Mouse (Mus musculus): ENCODE measurements at regions not wholly inside any gene's neighbourhood (a gene's known extent, or its start where the extent isn't known, plus 50 kb on each side); places are given as distances from the start of the nearest gene placed in this dataset.
A peak's percentile ranks its signal among the peaks of the same experiment; 100 is the strongest.
"Not testable (repeated sequence)": the region's sequence is repeated elsewhere in the genome, so short reads cannot be mapped to it uniquely, and the experiment has no call there.

DNA sequence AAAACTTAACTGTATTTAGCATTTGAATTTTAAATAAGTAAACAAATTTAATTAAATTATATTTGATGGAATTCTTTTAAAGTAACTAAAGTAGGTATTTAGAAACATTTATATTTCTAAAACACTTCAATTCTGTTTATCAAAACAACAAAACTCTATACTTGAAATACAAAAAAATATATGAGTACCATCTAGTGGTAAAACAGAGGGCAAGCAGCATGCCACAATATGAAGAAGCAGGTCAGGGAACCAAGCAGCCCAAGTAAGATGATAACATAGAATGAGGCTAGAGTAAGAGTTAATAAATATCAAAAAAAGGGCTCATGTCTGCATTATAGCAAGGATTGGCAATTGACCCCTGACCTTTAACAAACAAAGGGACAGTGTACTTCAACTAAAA lies 639.7 kb downstream of the Cdh10 start:
- no peaks in the 10 kb centered on the region for H3K27me3 ChIP-seq (ENCODE audit: insufficient read depth, low read length)
- no peak overlapping the region for H3K9ac ChIP-seq
- ATAC-seq (ENCODE audit: insufficient read depth) (no peak), DNase-seq (no peak)
- H3K27ac ChIP-seq (ENCODE audit: low read depth) = no peak overlapping the region
- H3K4me2 ChIP-seq = no peak overlapping the region
- no peak overlapping the region for H3K4me3 ChIP-seq (ENCODE audit: low read depth, low read length)
- no peaks in the 10 kb centered on the region for H3K4me1 ChIP-seq (ENCODE audit: insufficient read depth)
- TF ChIP-seq CTCF (IDR thresholded peaks at IDR 0.05; ENCODE audit: low read depth) = no peak
- H3K9me3 ChIP-seq (ENCODE audit: low read depth, low read length) = no peaks in the 10 kb centered on the region
- no peaks in the 10 kb centered on the region for H3K36me3 ChIP-seq (ENCODE audit: insufficient read depth)

DNA sequence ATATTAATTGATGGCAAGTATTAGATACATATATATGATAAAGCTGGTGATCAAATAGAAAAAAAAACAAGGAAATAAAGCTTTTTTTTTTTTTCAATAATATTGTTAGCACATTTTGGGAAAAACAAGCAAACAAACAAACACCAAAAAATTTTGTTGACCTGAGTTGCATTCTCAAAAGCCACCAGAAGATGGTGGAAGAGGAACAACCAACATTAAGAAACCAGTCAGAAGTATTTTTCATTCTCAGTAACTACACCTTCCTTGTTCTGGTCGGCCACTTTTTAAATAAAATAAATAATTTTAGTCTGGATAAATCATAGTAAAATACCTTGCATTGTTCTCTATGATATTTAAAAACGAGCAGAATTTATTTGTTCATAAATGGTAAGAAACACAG lies 654.8 kb downstream of the Cdh10 start:
- Histone ChIP-seq H3K9ac (no peak overlapping the region), H3K4me2 (no peak overlapping the region), H3K27ac (ENCODE audit: low read depth) (no peak overlapping the region), H3K4me1 (ENCODE audit: insufficient read depth) (no peaks in the 10 kb centered on the region), H3K9me3 (ENCODE audit: low read depth, low read length) (no peaks in the 10 kb centered on the region), H3K27me3 (ENCODE audit: insufficient read depth, low read length) (no peaks in the 10 kb centered on the region), H3K36me3 (ENCODE audit: insufficient read depth) (no peaks in the 10 kb centered on the region), H3K4me3 (ENCODE audit: low read depth, low read length) (no peak overlapping the region)
- 19% methylated on average over 2 of the region's 2 CpGs for WGBS
- no peak for ATAC-seq (ENCODE audit: insufficient read depth)
- TF ChIP-seq CTCF (IDR thresholded peaks at IDR 0.05; ENCODE audit: low read depth) = peak; percentile 21; the same call in 1 of the 2 replicates
- DNase-seq = peak; percentile 11

DNA sequence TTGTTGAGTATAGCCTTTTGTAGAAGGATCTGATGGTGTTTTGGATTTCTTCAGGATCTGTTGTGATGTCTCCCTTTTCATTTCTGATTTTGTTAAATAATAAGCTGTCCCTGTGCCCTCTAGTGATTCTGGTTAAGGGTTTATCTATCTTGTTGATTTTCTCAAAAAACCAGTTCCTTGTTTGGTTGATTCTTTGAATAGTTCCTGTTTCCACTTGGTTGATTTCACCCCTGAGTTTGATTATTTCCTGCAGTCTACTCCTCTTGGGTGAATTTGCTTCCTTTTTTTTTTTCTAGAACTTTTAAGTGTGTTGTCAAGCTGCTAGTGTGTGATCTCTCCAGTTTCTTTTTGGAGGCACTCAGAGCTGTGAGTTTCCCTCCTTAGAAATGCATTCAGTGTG lies 674.8 kb downstream of the Cdh10 start:
- not testable (repeated sequence) for H3K4me1 ChIP-seq (ENCODE audit: insufficient read depth); H3K4me2 ChIP-seq; H3K4me3 ChIP-seq (ENCODE audit: low read depth, low read length); ATAC-seq (ENCODE audit: insufficient read depth); H3K9me3 ChIP-seq (ENCODE audit: low read depth, low read length); H3K27me3 ChIP-seq (ENCODE audit: insufficient read depth, low read length); DNase-seq; H3K9ac ChIP-seq; H3K36me3 ChIP-seq (ENCODE audit: insufficient read depth); H3K27ac ChIP-seq (ENCODE audit: low read depth)

DNA sequence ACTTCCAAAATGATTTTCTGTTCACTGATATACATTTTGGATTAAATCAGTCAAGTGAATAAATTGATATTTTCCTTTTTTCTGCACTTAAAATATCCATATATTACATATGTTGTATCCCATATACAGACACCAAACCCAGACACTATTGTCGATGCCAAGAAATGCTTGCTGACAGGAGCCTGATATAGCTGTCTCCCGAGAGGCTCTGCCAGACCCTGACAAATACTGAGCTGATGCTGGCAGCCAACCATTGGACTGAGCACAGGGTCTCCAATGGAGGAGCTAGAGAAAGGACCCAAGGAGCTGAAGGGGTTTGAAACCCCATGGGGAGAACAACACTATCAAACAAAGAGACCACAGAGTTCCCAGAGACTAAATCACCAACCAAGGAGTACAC lies 700.6 kb downstream of the Cdh10 start:
- 79% methylated on average over 2 of the region's 2 CpGs for WGBS
- Histone ChIP-seq H3K9ac (no peak overlapping the region), H3K27me3 (ENCODE audit: insufficient read depth, low read length) (no peaks in the 10 kb centered on the region), H3K9me3 (ENCODE audit: low read depth, low read length) (no peaks in the 10 kb centered on the region), H3K4me1 (ENCODE audit: insufficient read depth) (no peaks in the 10 kb centered on the region), H3K4me2 (no peak overlapping the region), H3K4me3 (ENCODE audit: low read depth, low read length) (no peak overlapping the region), H3K36me3 (ENCODE audit: insufficient read depth) (no peaks in the 10 kb centered on the region), H3K27ac (ENCODE audit: low read depth) (no peak overlapping the region)
- no peak for ATAC-seq (ENCODE audit: insufficient read depth)
- DNase-seq = no peak
- no peak for TF ChIP-seq CTCF (IDR thresholded peaks at IDR 0.05; ENCODE audit: low read depth)

DNA sequence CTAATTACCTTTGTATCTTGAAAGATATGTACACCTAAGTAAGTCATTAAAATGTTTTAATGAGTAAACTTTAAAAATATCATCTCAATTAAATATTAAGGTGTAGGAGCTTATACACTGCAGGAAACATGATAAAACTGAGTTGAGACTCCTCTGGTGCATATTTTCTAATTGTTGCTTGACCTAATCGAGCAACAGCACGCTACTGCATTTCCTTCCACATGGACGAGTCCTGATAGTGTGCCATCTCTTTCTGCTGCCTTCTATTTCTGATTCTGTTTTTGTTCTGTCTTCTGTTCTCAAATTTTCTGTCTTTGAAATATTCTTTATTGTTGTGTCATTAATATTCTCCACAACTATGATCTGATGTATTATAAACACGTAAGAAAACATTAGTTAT lies 721.9 kb downstream of the Cdh10 start:
- 77% methylated on average over 4 of the region's 4 CpGs for WGBS

DNA sequence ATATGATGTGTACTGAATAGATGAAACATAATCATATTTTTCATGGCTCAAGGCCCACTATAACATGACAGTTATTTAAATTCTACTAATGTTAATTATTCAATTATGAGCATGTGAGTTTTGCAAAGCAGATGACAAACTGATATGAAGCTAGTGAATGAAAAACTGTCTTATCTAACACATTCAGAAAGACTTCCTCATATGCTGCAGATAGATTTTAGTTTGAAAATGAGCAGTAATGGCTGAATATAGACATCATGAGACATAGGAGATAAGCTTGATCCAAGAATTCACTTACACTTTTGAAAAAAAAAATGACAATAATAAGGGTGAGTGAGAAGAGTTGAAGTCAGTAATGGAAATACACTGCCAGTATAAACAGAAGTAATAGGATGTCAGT lies 731.0 kb downstream of the Cdh10 start:
- TF ChIP-seq CTCF (IDR thresholded peaks at IDR 0.05; ENCODE audit: low read depth) = no peak
- no peak for ATAC-seq (ENCODE audit: insufficient read depth)
- Histone ChIP-seq H3K27ac (ENCODE audit: low read depth) (no peak overlapping the region), H3K9me3 (ENCODE audit: low read depth, low read length) (no peaks in the 10 kb centered on the region), H3K27me3 (ENCODE audit: insufficient read depth, low read length) (no peaks in the 10 kb centered on the region), H3K36me3 (ENCODE audit: insufficient read depth) (no peaks in the 10 kb centered on the region), H3K4me3 (ENCODE audit: low read depth, low read length) (no peak overlapping the region), H3K9ac (no peak overlapping the region), H3K4me1 (ENCODE audit: insufficient read depth) (no peaks in the 10 kb centered on the region), H3K4me2 (no peak overlapping the region)
- no peak for DNase-seq

More for the DNA sequence above, 721.9 kb downstream of the Cdh10 start:
- Histone ChIP-seq H3K4me1 (ENCODE audit: insufficient read depth) (no peaks in the 10 kb centered on the region), H3K9me3 (ENCODE audit: low read depth, low read length) (no peaks in the 10 kb centered on the region), H3K36me3 (ENCODE audit: insufficient read depth) (no peaks in the 10 kb centered on the region), H3K4me3 (ENCODE audit: low read depth, low read length) (no peak overlapping the region), H3K9ac (no peak overlapping the region), H3K27ac (ENCODE audit: low read depth) (no peak overlapping the region), H3K27me3 (ENCODE audit: insufficient read depth, low read length) (no peaks in the 10 kb centered on the region), H3K4me2 (no peak overlapping the region)
- ATAC-seq (ENCODE audit: insufficient read depth) (no peak), DNase-seq (no peak)
- no peak for TF ChIP-seq CTCF (IDR thresholded peaks at IDR 0.05; ENCODE audit: low read depth)

DNA sequence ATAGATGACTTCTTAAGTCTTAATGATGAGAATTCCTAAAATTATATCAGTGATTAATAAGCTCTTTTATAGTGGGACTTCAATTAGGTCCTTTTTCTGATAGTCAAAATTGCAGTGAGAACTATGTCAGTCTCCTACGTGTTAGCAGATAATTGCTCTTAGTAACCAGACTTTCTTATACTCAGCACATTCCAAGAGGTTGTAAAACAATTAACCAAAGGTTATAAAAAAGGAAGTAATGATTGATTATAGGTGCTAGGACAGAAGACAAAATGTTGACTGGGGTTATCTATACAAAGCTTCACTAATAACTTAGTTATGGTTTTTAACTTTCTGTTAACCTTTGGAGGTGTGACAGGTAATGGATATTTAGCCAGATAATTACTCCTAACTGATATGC lies 766.0 kb downstream of the Cdh10 start:
- Histone ChIP-seq H3K4me1 (ENCODE audit: insufficient read depth) (no peaks in the 10 kb centered on the region), H3K4me2 (no peak overlapping the region), H3K27me3 (ENCODE audit: insufficient read depth, low read length) (no peaks in the 10 kb centered on the region), H3K36me3 (ENCODE audit: insufficient read depth) (no peaks in the 10 kb centered on the region), H3K9ac (no peak overlapping the region), H3K9me3 (ENCODE audit: low read depth, low read length) (no peaks in the 10 kb centered on the region), H3K27ac (ENCODE audit: low read depth) (no peak overlapping the region), H3K4me3 (ENCODE audit: low read depth, low read length) (no peak overlapping the region)
- WGBS = 59% methylated on average over 1 of the region's 1 CpGs
- no peak for DNase-seq
- no peak for ATAC-seq (ENCODE audit: insufficient read depth)
- no peak for TF ChIP-seq CTCF (IDR thresholded peaks at IDR 0.05; ENCODE audit: low read depth)

DNA sequence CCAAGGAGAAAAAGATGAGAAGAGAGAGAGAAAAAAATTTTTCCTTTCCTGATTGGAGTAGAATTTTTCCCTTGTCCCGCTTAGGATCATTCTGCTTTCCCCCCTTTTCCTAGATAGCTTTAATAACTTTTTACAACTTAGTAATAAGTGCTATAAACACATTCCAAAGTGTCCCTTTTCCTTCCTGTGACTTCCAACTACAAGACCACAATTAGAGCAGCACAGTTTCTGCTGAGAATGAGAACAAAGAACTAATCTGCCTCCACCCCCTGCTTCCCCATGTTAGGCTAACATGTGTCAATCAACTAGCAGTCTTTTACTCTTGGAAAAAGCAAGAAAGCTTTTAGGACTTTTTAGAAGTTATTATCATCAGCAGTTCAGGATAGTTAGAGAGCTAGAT lies 766.5 kb downstream of the Cdh10 start:
- H3K27me3 ChIP-seq (ENCODE audit: insufficient read depth, low read length) = no peaks in the 10 kb centered on the region
- no peaks in the 10 kb centered on the region for H3K36me3 ChIP-seq (ENCODE audit: insufficient read depth)
- H3K9ac ChIP-seq = no peak overlapping the region
- no peaks in the 10 kb centered on the region for H3K9me3 ChIP-seq (ENCODE audit: low read depth, low read length)
- ATAC-seq (ENCODE audit: insufficient read depth) (no peak), DNase-seq (no peak)
- TF ChIP-seq CTCF (IDR thresholded peaks at IDR 0.05; ENCODE audit: low read depth) = no peak
- 75% methylated on average over 1 of the region's 1 CpGs for WGBS
- H3K4me1 ChIP-seq (ENCODE audit: insufficient read depth) = no peaks in the 10 kb centered on the region
- H3K27ac ChIP-seq (ENCODE audit: low read depth) = no peak overlapping the region
- no peak overlapping the region for H3K4me3 ChIP-seq (ENCODE audit: low read depth, low read length)
- no peak overlapping the region for H3K4me2 ChIP-seq

Data from lung, embryonic 14.5 days (tissue).